Mouse (Mus musculus) C2C12 (cell line): ENCODE data around the gene 0610012G03Rik. TPM values are rescaled to one million over a fixed set of nuclear protein-coding genes. Genes with fewer than 3 reads are reported as not detected.
"Not testable (repeated sequence)": the region's sequence is repeated elsewhere in the genome, so short reads cannot be mapped to it uniquely, and the experiment has no call there.

ENCODE experiments used
- H3K27me3 ChIP-seq: one replicate; pipeline ENCODE4 v1.6.1; 2011; ENCODE audit not compliant: control insufficient read depth, insufficient read depth, insufficient read length
- H3K36me3 ChIP-seq: one replicate; pipeline ENCODE4 v1.6.1; 2011; ENCODE audit not compliant: control insufficient read depth, insufficient read depth
- H3K4me3 ChIP-seq: one replicate; pipeline ENCODE4 v1.5.1; 2011; ENCODE audit warnings: mild to moderate bottlenecking, control low read depth; ENCODE audit not compliant: poor library complexity, insufficient read depth, severe bottlenecking
- H3K79me2 ChIP-seq: one replicate; pipeline ENCODE4 v1.6.1; 2011; ENCODE audit not compliant: control insufficient read depth, insufficient read depth
- H3K79me3 ChIP-seq: one replicate; pipeline ENCODE4 v1.6.1; 2011; ENCODE audit warnings: low read depth, control low read depth
- H3ac ChIP-seq: one replicate; pipeline ENCODE3; 2011; ENCODE audit warnings: low read depth; ENCODE audit not compliant: control insufficient read depth, insufficient read length
- CEBPB ChIP-seq: IDR thresholded peaks from one replicate; pipeline ENCODE4 v1.6.1; 2011; ENCODE audit warnings: low read depth, mild to moderate bottlenecking, control low read depth, moderate library complexity
- CTCF ChIP-seq: IDR thresholded peaks from one replicate; pipeline ENCODE4 v1.5.1; 2011; ENCODE audit not compliant: control insufficient read depth, insufficient read depth, insufficient read length
- FOSL1 ChIP-seq: IDR thresholded peaks from one replicate; pipeline ENCODE4 v1.8.0; 2011; ENCODE audit warnings: mild to moderate bottlenecking, low read length; ENCODE audit not compliant: poor library complexity, insufficient read depth, severe bottlenecking
- MAX ChIP-seq: IDR thresholded peaks from one replicate; pipeline ENCODE4 v1.6.1; 2011; ENCODE audit warnings: mild to moderate bottlenecking, control low read depth
- MYOD1 ChIP-seq: IDR thresholded peaks from one replicate; pipeline ENCODE4 v1.6.1; 2011; ENCODE audit warnings: low read depth; ENCODE audit not compliant: control insufficient read depth, insufficient read length
- MYOG ChIP-seq: IDR thresholded peaks from one replicate; pipeline ENCODE4 v1.6.1; 2011; ENCODE audit not compliant: control insufficient read depth, insufficient read length; ENCODE audit errors: extremely low read depth
- USF1 ChIP-seq: IDR thresholded peaks from one replicate; pipeline ENCODE4 v1.6.1; 2011; ENCODE audit warnings: low read depth, mild to moderate bottlenecking, control low read depth, moderate library complexity
- polyA plus RNA-seq: library from polyadenylated mRNA; unstranded; fragments of >200 nt; fragmentation: generic; extraction: Trizol; gene quantifications from one replicate; pipeline ENCODE4 v1.2.1, GENCODE M21; 2012; ENCODE audit warnings: missing spikeins

The 0610012G03Rik gene
- polyA plus RNA-seq, 1 experiment = 46.3 TPM

- Histone ChIP-seq H3ac (no peak overlapping the region), H3K79me3 (no peaks in the 10 kb centered on the region), H3K27me3 (no peaks in the 10 kb centered on the region), H3K4me3 (no peak overlapping the region), H3K36me3 (peaks cover 48% of the 10 kb centered on the region), H3K79me2 (peaks cover 1% of the 10 kb centered on the region)
- TF ChIP-seq CTCF = no peak
- no peak for TF ChIP-seq CEBPB
- no peak for TF ChIP-seq MYOD1
- no peak for TF ChIP-seq USF1
Measured at GRCm38 (mm10) chr16:31980946-31981345, 32.7 kb upstream of the 0610012G03Rik start.

DNA sequence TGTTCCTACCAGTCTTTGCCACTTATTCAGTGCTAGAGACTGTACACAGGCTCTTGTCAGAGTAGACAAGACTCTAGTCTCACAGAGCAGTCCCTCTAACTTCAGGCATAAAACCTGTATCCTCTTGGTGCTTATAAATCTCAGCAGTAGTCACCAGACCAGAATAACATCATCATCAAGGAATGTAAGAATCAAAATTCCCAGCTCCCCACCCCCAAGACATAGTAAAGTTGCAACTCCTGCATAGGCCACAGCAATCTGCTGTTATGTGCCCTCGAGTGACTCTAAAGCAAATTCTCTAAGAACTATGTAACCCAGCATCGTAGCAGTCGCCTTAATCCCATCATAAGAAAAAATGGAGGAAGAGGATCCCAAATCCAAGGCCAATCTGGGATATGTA is 31.2 kb upstream of the 0610012G03Rik start:
- Histone ChIP-seq H3K79me3 (no peaks in the 10 kb centered on the region), H3ac (no peak overlapping the region), H3K79me2 (no peaks in the 10 kb centered on the region), H3K36me3 (peaks cover 55% of the 10 kb centered on the region), H3K27me3 (no peaks in the 10 kb centered on the region), H3K4me3 (no peak overlapping the region)
- no peak for TF ChIP-seq CEBPB
- TF ChIP-seq USF1 = no peak
- no peak for TF ChIP-seq MYOG
- TF ChIP-seq CTCF = no peak
- TF ChIP-seq MAX = no peak
- no peak for TF ChIP-seq MYOD1
- TF ChIP-seq FOSL1 = no peak

DNA sequence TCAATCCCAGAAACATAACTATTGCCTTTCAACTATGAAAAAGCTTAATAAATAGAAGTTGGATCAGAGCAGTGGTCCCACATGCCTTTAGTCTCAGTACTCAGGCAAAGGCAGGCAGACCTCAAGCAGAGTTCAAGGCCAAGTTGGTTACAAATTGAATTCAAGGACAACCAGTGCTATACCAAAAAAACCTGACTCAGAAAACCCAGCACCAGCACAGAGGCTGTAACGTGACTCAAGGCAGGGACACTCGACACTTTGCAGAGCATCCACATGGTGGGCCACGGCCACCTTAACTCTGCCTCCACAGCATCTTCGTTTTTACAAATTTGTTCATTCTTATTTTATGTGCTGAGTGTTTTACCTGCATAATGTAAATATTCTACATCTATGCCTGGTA is 27.0 kb upstream of the 0610012G03Rik start:
- H3K79me2 ChIP-seq = no peaks in the 10 kb centered on the region
- H3K27me3 ChIP-seq = no peaks in the 10 kb centered on the region
- TF ChIP-seq MAX = no peak
- no peak for TF ChIP-seq FOSL1
- TF ChIP-seq MYOD1 = no peak
- no peak for TF ChIP-seq CTCF
- no peak for TF ChIP-seq MYOG
- TF ChIP-seq USF1 = no peak
- peaks cover 60% of the 10 kb centered on the region for H3K36me3 ChIP-seq
- no peaks in the 10 kb centered on the region for H3K79me3 ChIP-seq
- H3ac ChIP-seq = no peak overlapping the region
- H3K4me3 ChIP-seq = no peak overlapping the region

DNA sequence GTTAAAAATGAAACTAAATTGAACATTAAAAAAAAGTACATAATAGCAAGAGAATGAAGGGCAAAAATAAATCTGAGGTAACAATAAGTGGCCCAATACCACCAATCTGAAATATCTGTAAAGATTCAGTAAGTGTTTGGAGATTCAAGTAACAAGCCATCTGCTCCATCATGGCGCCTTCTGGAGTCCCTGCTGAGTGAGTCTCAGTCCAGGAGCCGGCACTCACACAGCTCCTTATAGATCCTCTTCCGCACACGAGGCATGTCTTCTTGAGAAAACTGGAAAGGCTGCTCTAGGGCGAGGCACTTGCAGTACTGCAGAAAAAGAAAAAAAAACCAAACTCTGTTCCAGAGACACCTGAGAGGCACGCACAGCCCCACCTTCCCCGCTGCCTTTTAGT is 14.9 kb upstream of the 0610012G03Rik start:
- H3K27me3 ChIP-seq = no peaks in the 10 kb centered on the region
- H3K79me2 ChIP-seq = no peaks in the 10 kb centered on the region
- no peak overlapping the region for H3ac ChIP-seq
- H3K4me3 ChIP-seq = no peak overlapping the region
- TF ChIP-seq MYOD1 = no peak
- H3K36me3 ChIP-seq = peaks cover 83% of the 10 kb centered on the region
- H3K79me3 ChIP-seq = no peaks in the 10 kb centered on the region

DNA sequence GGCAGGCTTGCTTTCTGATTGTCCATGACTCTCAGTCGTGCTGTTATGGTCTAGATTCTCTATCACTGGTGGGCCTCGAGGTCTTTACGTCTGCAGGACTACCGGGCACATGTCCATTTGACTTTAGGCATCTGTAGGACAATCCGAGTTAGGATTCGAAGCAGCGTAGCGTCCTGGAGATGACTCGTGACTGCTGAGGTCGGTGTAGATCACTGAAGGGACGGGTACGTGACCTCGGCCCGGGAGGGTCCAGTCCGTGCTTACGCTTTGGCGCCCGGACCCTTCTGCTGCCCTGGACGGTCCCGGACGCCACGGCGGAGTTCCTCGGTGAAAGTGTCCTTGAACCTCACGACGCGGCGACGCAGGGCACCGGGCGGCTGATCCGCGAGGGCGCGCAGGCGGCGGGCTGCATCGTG is 385 bp downstream of the 0610012G03Rik start:
- no peaks in the 10 kb centered on the region for H3K27me3 ChIP-seq

DNA sequence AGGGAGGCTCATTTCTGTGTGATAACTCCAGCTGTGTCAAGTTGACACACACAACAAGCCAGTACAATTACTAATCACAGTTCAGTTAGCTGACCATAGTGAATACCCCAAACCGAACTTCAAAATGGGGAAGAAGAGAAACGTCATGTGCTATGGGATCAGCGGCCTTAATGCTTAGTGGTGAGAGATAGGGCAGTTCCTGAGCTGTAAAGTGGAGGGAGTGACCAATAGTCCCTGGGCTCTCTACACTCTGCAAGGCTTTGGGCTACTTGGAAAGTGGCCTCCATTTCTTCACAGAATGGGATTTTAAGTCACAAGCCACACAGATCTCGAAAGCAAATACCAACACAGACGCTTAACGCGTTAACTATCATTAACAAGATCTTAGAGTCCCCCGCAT is 961 bp downstream of the 0610012G03Rik start:
- Histone ChIP-seq H3K79me2 (peaks cover 73% of the 10 kb centered on the region), H3ac (peak overlapping the region; percentile 89), H3K79me3 (peaks cover 53% of the 10 kb centered on the region), H3K36me3 (peaks cover 11% of the 10 kb centered on the region), H3K27me3 (no peaks in the 10 kb centered on the region), H3K4me3 (peak overlapping the region; percentile 87)
- TF ChIP-seq USF1 (no peak), MYOG (no peak), MYOD1 (no peak), CEBPB (no peak), CTCF (no peak), FOSL1 (no peak), MAX (no peak)

More for the DNA sequence above, 385 bp downstream of the 0610012G03Rik start:
- Histone ChIP-seq H3K79me2 (peaks cover 79% of the 10 kb centered on the region), H3K4me3 (peak overlapping the region; percentile 87), H3K79me3 (peaks cover 53% of the 10 kb centered on the region), H3ac (peak overlapping the region; percentile 89), H3K36me3 (peaks cover 11% of the 10 kb centered on the region)
- no peak for TF ChIP-seq USF1
- TF ChIP-seq CEBPB = no peak
- no peak for TF ChIP-seq MAX
- TF ChIP-seq FOSL1 = no peak
- no peak for TF ChIP-seq CTCF
- TF ChIP-seq MYOG = no peak
- no peak for TF ChIP-seq MYOD1

GRCm38 (mm10) chr16:31945986-31946385 is 2.3 kb downstream of the 0610012G03Rik start:
- not testable (repeated sequence) for H3K27me3 ChIP-seq, H3ac ChIP-seq, H3K4me3 ChIP-seq
- Histone ChIP-seq H3K79me3 (peaks cover 40% of the 10 kb centered on the region), H3K79me2 (peaks cover 60% of the 10 kb centered on the region), H3K36me3 (peaks cover 11% of the 10 kb centered on the region)
